Mouse (Mus musculus) bone marrow macrophage, adult 2 months (primary cell): Measurements from ENCODE around the gene Tepp.

Experiments used
- CTCF ChIP-seq: IDR thresholded peaks from 2 replicates; pipeline ENCODE4 v1.5.1; 2012; ENCODE audit warnings: low read depth, mild to moderate bottlenecking, low read length, moderate library complexity
- POLR2A ChIP-seq: IDR thresholded peaks from 2 replicates; pipeline ENCODE4 v1.6.1; 2012; ENCODE audit warnings: mild to moderate bottlenecking, low read depth, low read length, borderline replicate concordance

DNA sequence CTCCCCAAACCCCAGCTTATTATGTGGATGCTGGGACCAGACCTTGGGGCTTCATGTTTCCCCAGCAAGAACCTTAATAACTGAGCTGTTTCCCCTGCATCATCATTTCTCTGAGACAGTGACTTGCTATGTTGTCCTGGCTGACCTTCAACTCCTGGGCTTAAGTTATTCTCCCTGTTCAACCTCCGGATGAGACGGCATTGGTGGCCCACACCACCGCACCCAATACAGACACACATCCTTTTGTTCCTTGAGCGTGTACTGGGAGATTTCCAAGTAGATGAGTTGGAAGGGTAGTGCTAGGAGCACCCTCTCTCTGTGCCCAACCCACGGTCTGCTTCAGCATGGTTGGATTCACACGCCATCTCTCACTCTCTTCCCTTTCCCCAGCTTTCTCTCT is 3.5 kb downstream of the Tepp start:
- no peak for TF ChIP-seq CTCF
- no peak for TF ChIP-seq POLR2A
